In the genomic region with DNA sequence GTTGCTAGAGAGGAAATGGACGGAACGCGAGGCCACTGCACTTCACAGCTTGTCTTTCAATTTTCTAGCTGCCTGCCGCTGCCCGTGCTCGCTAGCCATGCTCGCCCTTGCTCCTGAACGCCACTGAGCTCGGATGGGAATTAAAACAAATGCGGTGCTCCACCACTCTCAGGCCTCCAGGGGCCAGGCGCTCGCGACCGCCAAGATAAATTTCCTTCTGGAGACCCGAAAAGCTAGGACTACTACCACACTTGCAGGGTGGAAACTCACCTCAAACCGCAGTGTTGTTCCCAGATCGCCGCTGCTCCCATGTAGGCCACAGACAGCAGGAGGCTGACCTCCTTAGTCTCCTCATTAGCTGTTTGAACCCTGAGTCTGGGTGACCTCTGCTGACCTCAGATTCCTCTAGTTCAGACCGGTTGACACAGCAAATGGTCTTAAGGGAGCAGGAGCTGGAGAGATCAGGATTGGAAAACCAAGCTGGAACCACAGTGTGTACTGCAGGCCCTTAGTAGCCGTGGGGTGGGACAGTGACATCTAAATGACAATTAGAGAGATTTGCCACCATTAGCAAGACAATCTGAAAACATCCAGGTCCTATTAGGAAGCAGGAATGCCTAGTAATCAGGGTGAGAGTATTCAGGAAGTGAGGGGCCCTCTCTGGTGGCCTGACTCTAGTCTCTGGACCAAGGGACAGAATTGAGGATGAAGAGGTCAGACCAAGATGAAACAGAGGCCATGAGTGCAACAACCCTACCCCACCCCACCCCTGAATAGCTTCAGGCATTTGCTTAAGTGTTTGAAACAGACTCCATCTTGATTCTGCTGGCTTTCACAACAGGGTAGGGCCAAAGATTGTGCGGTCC, we compare ENCODE assay signal across 10 mouse cellular contexts.
DNase-seq lines count a peak whose midpoint lies in the region; ATAC-seq and TF ChIP-seq lines count a peak whose summit lies in the region.
"Had no signal": no experiment of that assay in that cellular context is flagged by ENCODE, and none has a peak within 500 bp of the region (broad histone marks: within the 10 kb centered on the region; RNA-seq: fewer than 3 reads in every experiment).

No protein-coding gene starts in this region.

- DNase-seq in kidney, adult 2 months, result no peak
- peak; percentile 79 for DNase-seq in embryo, embryonic 9.5 days (ENCODE audit: extremely low spot score)
- peak; percentile 24 for DNase-seq in hindbrain, postnatal 0 days (ENCODE audit: low spot score)
- DNase-seq in right cerebral cortex, postnatal 4 days, result no peak
- no peak for DNase-seq in urinary bladder, postnatal 4 days (ENCODE audit: low spot score in 2 of 2)
- no peak for DNase-seq in spleen, postnatal 10 days (ENCODE audit: low spot score in 2 of 2)
- DNase-seq: cerebellum, adult 11-12 months; heart, postnatal 4 days had no signal

- no peak for TF ChIP-seq CTCF in kidney, adult 2 months (conservative IDR thresholded peaks at IDR 0.05; ENCODE audit: insufficient read depth, insufficient read length, low read depth, low read length)
- TF ChIP-seq CTCF in hindbrain, postnatal 0 days (IDR thresholded peaks at IDR 0.05; ENCODE audit: low read depth), result no peak

- no peak for TF ChIP-seq POLR2A in kidney, adult 2 months (IDR thresholded peaks at IDR 0.05; ENCODE audit: low read depth, low read length)

- peak overlapping the region; percentile 42 for H3K4me2 ChIP-seq in kidney, embryonic 14.5 days (replicated peaks; ENCODE audit: low read depth, low read length)
- peak overlapping the region; percentile 33 for H3K4me2 ChIP-seq in hindbrain, postnatal 0 days (ENCODE audit: low read depth, low read length)
- H3K4me2 ChIP-seq in neural tube, embryonic 13.5 days, result peak overlapping the region; percentile 40

- WGBS in kidney, embryonic 14.5 days, result 8% methylated on average over 21 of the region's 21 CpGs
- WGBS in kidney, adult 2 months, result 29% methylated on average over 21 of the region's 21 CpGs
- WGBS in hindbrain, postnatal 0 days, result 13% methylated on average over 21 of the region's 21 CpGs
- 7% methylated on average over 21 of the region's 21 CpGs for whole genome bisulfite sequencing in neural tube, embryonic 13.5 days

- peaks cover 52% of the 10 kb centered on the region for H3K27me3 ChIP-seq in kidney, embryonic 14.5 days (ENCODE audit: control insufficient read depth, insufficient read depth, low read length)
- H3K27me3 ChIP-seq in kidney, adult 2 months (replicated peaks; ENCODE audit: control insufficient read depth, insufficient read depth, low read length), result no peaks in the 10 kb centered on the region
- H3K27me3 ChIP-seq in hindbrain, postnatal 0 days (ENCODE audit: insufficient read depth, low read length), result peaks cover 18% of the 10 kb centered on the region
- H3K27me3 ChIP-seq in neural tube, embryonic 13.5 days, result peaks cover 98% of the 10 kb centered on the region

- H3K27ac ChIP-seq in kidney, embryonic 14.5 days (ENCODE audit: low read depth, low read length), result no peak overlapping the region
- no peak overlapping the region for H3K27ac ChIP-seq in kidney, adult 2 months (ENCODE audit: insufficient read depth, low read depth, low read length)
- no peak overlapping the region for H3K27ac ChIP-seq in hindbrain, postnatal 0 days
- no peak overlapping the region for H3K27ac ChIP-seq in neural tube, embryonic 13.5 days (replicated peaks)

- H3K4me1 ChIP-seq in kidney, embryonic 14.5 days (ENCODE audit: control insufficient read depth, insufficient read depth, low read length), result peaks cover 17% of the 10 kb centered on the region
- H3K4me1 ChIP-seq in kidney, adult 2 months (ENCODE audit: control insufficient read depth, insufficient read depth, low read length), result no peaks in the 10 kb centered on the region
- H3K4me1 ChIP-seq in hindbrain, postnatal 0 days (ENCODE audit: insufficient read depth, low read length), result no peaks in the 10 kb centered on the region; the same call in 1 of the 2 replicates
- H3K4me1 ChIP-seq in neural tube, embryonic 13.5 days (replicated peaks), result peaks cover 31% of the 10 kb centered on the region

- H3K36me3 ChIP-seq in kidney, embryonic 14.5 days (ENCODE audit: control insufficient read depth, insufficient read depth, low read length), result no peaks in the 10 kb centered on the region
- H3K36me3 ChIP-seq in kidney, adult 2 months (ENCODE audit: control insufficient read depth, insufficient read depth, low read length), result no peaks in the 10 kb centered on the region
- no peaks in the 10 kb centered on the region for H3K36me3 ChIP-seq in hindbrain, postnatal 0 days (ENCODE audit: insufficient read depth, low read length)
- H3K36me3 ChIP-seq in neural tube, embryonic 13.5 days, result no peaks in the 10 kb centered on the region

- H3K9me3 ChIP-seq in kidney, embryonic 14.5 days (ENCODE audit: control insufficient read depth, low read length), result no peaks in the 10 kb centered on the region
- no peaks in the 10 kb centered on the region for H3K9me3 ChIP-seq in hindbrain, postnatal 0 days (ENCODE audit: low read length)
- no peaks in the 10 kb centered on the region for H3K9me3 ChIP-seq in neural tube, embryonic 13.5 days

- H3K9ac ChIP-seq in kidney, embryonic 14.5 days (ENCODE audit: low read depth, low read length), result peak overlapping the region; percentile 34; the same call in 1 of the 2 replicates
- H3K9ac ChIP-seq in hindbrain, postnatal 0 days (replicated peaks; ENCODE audit: low read length), result no peak overlapping the region
- no peak overlapping the region for H3K9ac ChIP-seq in neural tube, embryonic 13.5 days

- H3K4me3 ChIP-seq in kidney, embryonic 14.5 days (ENCODE audit: low read length), result peak overlapping the region; percentile 21; the same call in 1 of the 2 replicates
- no peak overlapping the region for H3K4me3 ChIP-seq in kidney, adult 2 months (ENCODE audit: insufficient read depth, low read depth, low read length)
- H3K4me3 ChIP-seq in hindbrain, postnatal 0 days (ENCODE audit: low read length), result no peak overlapping the region
- H3K4me3 ChIP-seq in neural tube, embryonic 13.5 days, result peak overlapping the region; percentile 9; the same call in 1 of the 2 replicates

- no peak for ATAC-seq in kidney, embryonic 14.5 days (ENCODE audit: low FRiP score, low TSS enrichment)
- ATAC-seq in hindbrain, postnatal 0 days, result no peak
- ATAC-seq in neural tube, embryonic 13.5 days (ENCODE audit: low read depth), result no peak

Comparison
In these comparisons a context has a peak if more than half of its experiments do, and no peak if none do; other contexts are left out.
1. H3K4me3 ChIP-seq: peak in kidney, embryonic 14.5 days (single experiment) and neural tube, embryonic 13.5 days (single experiment); none in kidney, adult 2 months (single experiment) and hindbrain, postnatal 0 days (single experiment).
2. DNase-seq: peak in embryo, embryonic 9.5 days (single experiment) and hindbrain, postnatal 0 days (single experiment); none in kidney, adult 2 months (single experiment), right cerebral cortex, postnatal 4 days (single experiment), urinary bladder, postnatal 4 days (0 of 2) and spleen, postnatal 10 days (0 of 2).
3. Peak in every context shown above with its lines, with median percentiles within 50 percentile points of each other: H3K4me2 ChIP-seq.